Mouse (Mus musculus) regulatory T cell (primary cell): ENCODE measurements around the gene Lpgat1.

ENCODE experiments used
- in situ Hi-C: fragments of 300-600 bp; cut with MboI, MseI; formaldehyde crosslinking; loops from one replicate; pipeline ENCODE4 v1.15.1; 2025; ENCODE audit warnings: high pct_unique_total_duplicates

Gene Lpgat1

DNA sequence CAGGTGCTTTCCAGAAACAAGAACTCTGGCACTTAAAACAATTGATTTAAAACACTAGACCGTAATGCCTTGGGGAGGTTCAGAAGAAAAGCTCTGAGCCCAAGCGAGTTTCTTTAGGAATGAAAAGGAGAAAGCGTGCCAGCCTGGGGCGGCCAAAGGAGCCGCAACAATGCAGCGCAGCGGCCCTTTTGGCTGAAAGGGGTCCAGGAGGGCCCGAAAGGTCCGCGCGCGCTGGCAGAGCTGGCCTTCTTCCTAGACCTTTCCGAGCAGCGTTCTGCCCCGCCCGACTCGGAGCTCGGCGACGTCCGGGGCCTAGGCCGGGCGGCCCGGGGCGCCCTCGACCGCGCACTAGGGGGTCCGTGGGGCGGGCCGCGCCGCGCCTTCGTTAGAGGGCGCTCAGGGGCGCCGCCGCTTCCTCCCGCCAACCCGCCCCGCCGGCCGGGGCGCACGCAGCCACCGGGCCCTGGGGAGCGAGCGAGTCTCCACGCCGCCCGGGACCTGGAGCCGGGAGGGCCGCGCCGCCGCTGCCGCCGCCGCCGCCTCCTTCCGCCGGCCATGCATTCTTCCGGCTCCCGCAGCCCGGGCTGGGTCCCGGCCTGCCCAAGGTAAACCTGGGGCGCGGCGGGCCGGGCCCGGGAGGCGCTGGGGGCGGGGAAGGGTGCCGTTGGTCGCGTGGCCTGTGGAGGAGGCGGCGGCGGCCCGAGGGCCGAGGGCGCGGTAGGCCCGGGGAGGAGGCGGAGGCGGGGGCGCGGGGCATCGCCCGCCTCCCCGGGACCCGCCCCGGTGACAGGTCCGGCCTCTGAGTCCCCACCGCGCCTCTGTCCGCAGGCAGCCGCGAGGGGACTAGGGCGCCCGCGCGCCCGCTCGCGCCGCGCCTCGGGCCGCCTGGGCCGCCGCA is at the start of gene Lpgat1:
Lpgat1 (plus strand) TSS at position 234 of the 898 bp plus-strand sequence.
- in situ Hi-C loops: no loop called here

DNA sequence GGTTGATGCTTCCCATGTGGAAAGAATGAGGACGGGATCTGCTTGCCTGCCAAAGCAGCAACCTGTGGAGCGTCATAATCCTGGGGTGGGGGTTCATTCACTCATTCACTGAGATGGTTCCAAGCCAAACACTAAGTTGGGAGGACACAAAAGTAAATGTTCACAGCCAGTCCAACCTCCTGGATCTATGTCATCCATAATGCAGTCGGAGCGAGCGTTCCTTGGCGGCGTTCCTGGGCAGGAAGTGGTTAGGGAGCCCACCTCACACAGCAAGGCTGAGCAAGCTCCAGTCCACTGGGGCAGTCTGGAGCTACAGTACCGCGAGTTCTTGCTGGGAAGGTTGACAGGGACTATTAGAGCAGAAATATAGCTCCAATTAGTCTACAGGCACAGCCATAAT is 49.6 kb upstream of the Lpgat1 start:
- in situ Hi-C loops: no loop called here

GRCm38 (mm10) chr1:191674071-191674470 is 43.6 kb upstream of the Lpgat1 start:
- in situ Hi-C loops: no loop called here

DNA sequence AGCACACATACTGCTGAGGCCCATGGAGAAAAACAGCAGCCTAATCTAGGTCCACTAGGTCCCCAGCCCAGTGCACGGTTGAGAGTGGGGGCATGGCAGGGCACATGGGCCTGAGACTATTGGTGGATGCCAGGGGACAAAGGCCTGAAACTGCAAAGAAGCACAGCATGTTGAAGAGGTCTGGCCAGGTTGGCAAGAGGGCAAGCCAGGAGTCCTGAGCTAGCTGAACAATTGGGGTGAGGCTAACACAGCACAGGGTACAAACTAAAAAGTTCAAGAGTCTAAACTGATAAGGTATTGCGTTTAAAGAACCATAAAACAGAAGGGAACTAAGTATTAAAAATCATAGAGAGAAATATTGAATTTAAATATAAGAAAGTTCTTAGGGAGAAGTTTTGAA is 36.0 kb upstream of the Lpgat1 start:
- in situ Hi-C loops: no loop called here

DNA sequence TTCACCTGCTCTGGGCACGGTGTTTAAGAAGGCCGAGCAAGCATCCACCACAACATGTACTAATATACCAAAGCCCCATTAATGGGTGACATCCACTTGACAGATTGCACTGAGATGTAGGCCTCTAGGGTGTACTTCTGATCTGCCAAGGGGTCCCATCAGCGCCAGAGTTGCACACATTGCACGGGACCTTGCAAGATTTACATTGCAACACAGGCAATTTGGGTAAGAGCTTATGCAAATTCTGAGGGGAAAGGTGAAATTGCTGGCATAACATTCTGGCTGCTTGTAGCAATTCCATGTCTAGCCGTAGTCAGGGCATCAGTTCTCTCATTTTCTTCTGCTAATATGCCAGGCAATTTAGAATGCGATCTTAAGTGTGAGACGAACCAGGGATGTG is 30.1 kb upstream of the Lpgat1 start:
- in situ Hi-C loops: no loop called here

DNA sequence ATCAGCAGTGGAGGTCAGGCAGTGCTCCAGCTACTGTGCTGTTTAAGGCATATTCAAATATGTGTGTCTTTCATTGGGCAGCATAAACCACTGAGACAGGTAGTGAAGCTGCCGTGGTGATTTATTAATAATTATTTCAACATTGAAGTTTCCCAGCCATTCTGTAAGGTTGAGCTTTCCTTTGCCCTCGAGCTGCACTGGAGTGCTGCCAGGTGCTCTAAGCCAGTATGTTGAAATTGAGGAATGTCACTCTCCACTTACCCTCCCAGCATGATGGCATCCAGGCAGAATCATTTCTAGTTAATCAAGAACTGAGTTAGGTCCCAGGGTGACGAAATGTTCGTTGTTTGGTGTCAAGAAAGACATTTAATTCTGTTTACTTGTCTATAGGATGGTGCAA is 24.4 kb upstream of the Lpgat1 start:
- in situ Hi-C loops: no loop called here

- in situ Hi-C loops: no loop called here
Observed at GRCm38 (mm10) chr1:191698253-191698795, 19.3 kb upstream of the Lpgat1 start.

- in situ Hi-C loops: no loop called here
Observed at GRCm38 (mm10) chr1:191704535-191704934, 13.1 kb upstream of the Lpgat1 start.

GRCm38 (mm10) chr1:191706541-191707078 is 11.0 kb upstream of the Lpgat1 start:
- in situ Hi-C loops: no loop called here

DNA sequence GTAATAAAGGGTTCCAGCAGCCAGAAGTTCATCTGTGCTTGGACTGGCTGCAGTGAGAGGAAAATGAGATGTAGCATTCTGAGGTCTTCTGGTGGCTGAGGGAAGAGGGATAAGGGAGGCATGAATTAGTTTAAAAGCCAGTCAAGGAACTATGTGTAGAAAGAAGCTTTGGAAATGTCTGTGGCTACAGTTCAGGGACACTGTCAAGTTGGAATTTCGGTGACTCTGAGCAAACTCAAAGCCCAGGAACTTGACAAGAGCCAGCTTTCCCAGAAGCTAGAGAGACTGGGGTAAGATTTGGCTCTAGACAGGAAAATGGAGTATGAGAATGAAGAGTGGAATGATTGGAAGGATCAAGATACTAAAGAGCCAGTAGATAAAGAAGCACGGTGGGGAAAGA is 7.8 kb upstream of the Lpgat1 start:
- in situ Hi-C loops: no loop called here

- in situ Hi-C loops: no loop called here
Observed at GRCm38 (mm10) chr1:191712224-191712838, 5.3 kb upstream of the Lpgat1 start.

DNA sequence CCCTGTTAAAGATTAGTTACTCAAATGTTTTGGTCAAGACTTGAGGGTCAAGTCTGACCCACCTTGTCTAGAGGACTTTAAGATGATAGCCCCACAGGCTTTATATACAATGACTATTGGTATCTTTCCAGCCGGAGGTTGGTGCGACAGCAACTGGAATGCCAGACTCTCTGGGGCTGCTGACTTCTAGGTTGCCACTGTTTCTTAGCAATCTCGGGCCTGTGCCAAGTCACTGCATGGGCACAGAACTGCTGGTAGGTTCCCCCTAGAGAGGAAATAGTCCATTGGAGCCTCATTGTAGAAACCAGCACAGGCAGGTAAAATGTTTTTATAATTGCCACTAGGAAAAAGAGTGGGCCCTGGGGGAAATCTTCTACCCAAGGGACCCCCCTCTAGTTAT is 3.8 kb upstream of the Lpgat1 start:
- in situ Hi-C loops: no loop called here

DNA sequence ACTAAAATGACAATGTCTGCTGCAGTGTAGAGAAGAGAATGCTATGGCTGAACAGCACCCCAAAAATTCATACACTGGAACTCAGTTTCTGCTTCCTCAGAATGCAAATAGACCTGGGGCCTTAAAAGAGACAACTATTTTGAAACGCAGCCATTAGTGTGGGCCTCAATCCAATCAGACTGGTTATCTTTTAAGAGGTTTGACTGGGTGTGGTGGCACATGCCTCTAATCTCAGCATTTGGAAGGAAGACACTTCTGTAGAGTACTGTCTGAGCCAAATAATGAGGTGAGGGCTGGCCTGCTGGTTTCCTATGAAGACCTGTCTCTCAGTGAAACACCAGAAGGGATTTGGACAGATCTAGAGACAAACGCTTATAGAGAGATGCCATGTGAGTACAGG is 2.5 kb upstream of the Lpgat1 start:
- in situ Hi-C loops: no loop called here

GRCm38 (mm10) chr1:191717141-191717540 is 493 bp upstream of the Lpgat1 start:
- in situ Hi-C loops: no loop called here

DNA sequence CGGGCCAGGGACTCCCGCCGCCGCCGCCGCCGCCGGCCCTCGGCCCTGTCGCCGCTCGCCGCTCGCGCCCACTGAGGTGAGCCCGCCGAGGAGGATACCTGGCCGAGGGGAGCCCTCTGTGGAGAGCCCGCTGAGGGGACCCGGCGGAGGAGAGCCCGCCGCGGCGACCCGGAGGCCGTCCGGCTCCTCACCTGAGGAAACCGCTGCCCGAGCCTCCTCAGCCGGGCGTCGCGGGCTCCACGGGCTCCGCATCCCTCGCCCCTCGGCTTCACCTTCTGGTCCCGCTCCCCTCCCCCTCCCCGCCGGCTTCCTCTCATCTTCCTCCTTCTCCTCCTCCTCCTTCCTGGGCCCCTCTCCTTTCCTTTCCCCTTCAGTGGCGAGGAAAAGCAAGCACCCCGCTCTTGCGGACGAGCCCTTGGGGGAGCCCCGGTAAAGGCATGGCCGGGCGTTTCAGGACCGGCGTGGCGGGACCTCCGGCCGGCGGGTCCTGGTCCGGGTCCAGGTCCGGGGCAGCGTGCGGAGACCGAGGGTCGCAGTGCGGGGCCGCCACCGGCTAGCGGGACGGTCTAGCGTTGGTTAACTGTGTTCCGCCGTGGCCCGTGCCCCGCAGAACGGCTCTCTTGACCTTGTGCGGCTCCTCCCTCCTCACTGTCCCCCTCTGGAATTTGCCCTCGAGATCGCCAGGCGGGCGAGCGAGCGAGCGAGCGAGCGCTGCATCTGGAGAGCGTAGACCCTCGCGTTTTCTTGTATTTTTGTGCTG is 1.1 kb downstream of the Lpgat1 start:
- in situ Hi-C loops: no loop called here

DNA sequence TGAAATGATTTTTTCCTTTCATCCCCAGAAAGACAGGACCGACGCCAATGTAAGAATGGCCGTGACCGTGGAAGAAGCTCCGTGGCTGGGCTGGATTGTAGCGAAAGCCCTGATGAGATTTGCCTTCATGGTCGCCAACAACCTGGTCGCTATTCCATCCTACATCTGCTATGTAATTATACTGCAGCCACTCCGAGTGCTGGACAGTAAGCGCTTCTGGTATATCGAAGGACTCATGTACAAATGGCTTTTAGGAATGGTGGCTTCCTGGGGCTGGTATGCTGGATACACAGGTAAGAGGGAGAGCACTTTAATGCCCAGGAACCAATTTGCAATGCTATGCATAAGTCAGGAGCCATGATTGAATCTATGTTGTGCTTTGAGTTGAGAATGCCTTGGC is 1.7 kb downstream of the Lpgat1 start:
- in situ Hi-C loops: no loop called here

GRCm38 (mm10) chr1:191720419-191720818 is 2.8 kb downstream of the Lpgat1 start:
- in situ Hi-C loops: no loop called here

- in situ Hi-C loops: no loop called here
Observed at GRCm38 (mm10) chr1:191722706-191723105, 5.1 kb downstream of the Lpgat1 start.

- in situ Hi-C loops: no loop called here
Observed at GRCm38 (mm10) chr1:191723675-191724074, 6.0 kb downstream of the Lpgat1 start.

DNA sequence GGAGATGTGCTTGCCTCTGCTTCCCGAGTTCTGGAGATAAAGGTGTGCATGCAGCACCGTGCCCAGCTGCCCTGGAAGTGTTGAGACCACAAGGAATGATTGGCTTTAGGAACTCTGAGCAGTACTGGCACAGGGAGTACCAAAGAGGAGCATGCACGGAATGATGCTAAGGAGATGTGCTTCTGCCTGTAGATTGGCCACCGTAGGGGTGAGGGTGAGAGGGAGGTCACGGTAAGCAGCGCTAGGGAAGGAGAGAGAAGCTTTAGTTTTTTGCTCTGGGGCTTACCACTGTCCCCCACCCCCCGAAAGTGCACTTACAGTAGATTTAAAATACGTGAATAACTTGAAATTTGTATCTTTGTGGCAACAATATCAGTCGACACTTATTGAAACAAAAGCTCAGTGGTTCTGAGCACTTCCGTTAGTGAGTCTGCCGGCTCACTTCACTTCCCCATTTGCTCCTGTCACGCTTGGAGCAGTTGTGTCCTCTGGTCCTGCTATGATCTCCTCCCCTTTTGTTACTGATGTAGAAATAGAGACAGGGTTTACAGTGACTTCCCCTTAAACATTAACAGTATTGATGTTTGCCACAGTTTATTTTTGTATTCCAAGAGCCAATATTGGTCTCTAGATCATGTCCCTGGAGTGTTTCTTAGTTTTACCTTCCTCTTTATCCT is 6.9 kb downstream of the Lpgat1 start:
- in situ Hi-C loops: no loop called here

- in situ Hi-C loops: no loop called here
Observed at GRCm38 (mm10) chr1:191732623-191733022, 15.0 kb downstream of the Lpgat1 start.
